Mouse (Mus musculus) spleen, postnatal 10 days (tissue): ENCODE data around the gene Il18r1.

ENCODE experiments used
- DNase-seq, 2 experiments: peaks; one replicate each; pipeline ENCODE4 v3.0.0; 2021 to 2022; ENCODE audit warnings: low spot score in 2 of 2

The Il18r1 gene

DNA sequence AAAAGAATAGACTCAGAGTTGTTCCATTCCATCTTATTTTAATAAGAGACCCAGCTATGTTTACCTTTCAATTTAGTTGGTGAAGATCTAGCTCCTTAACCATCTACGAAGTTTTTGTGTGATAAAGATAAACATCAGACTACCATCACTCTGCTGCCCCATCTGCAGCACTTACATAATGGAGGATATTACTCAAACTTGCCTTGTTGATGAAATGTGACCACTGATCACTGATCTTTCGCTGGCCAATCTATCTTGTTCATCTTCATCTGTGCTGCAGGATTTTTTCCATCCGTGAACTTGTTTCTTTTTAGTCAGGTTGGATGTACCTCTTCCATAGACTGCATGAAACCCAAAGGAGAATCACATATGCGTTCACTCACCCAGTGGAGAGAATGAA lies 29.2 kb downstream of the Il18r1 start:
- no peak for DNase-seq

DNA sequence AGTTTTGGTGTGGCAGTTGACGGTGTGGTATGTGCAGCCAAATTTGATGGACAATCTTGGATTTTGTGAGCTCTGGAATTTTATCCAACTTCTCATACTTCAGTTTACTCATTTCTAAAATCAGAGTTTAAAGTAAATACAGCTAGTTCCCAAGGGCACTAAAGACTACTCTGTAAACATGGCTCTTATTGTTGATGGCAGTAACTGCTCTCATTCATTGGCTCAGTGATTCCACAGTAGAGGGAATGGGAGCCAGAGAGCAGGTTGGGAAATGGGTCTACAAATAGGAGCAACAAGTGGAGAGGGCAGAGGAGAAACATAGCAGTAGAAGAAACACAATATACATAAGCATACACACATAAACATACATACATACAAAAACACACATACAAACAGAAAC lies 34.4 kb downstream of the Il18r1 start:
- DNase-seq = no peak

DNA sequence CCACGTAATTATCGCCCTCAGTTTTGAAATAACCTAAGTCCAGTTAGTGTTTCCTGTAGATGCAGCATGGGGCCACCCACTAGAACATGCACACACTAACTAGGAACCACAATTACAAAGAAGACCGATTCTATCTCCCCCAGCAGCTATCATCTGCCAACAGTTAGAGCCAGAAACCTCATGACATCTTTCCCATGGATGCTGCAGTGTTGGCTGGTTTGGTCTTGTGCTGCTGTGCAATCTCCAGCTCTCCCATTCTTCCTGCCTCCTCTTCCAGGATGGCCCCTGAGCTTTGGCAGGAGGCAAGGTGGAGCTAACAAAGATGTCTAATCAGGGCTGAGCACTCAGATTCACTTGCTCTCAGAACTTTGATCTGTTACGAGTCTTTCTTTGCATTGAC lies 35.8 kb downstream of the Il18r1 start:
- DNase-seq = no peak

DNA sequence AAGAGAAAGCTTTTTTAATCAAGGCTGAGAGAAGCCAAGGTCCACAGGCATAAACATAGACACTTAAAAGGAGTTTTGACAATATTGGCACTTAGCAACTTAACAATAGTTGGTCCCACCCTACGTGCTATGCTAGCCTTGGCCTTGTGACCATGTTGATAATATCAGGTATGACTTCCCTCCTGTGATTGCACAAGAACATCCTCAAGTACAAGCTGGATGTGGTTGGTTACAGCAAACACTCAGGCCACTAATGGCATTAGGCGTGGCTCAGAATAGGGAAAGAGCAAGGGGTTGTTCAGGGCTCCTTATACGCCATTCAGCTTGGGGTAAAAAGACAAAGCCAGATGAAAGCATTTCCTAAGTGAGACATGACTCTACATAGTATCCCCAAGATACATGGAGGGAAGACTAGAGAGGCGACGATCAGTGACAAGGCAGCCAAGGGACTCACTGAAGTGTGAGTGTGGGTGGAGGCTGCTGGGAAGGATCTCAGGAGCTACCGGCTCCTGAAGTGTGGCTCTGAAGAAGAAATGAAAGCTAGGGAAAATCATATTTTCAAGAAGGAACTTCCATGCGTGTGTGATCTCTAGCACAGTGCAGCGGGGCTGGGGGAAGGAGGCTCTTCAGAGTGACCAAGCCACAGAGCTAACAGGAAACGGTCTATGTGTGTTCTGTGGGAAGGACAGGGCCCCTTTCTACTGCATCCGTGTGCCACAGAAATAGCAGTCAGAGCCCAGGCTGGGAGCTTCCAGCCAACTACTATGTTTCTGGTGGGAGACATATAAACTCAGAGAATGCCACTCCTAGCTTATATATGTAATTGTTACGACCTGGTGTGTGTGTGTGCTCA lies 36.4 kb downstream of the Il18r1 start:
- no peak for DNase-seq

DNA sequence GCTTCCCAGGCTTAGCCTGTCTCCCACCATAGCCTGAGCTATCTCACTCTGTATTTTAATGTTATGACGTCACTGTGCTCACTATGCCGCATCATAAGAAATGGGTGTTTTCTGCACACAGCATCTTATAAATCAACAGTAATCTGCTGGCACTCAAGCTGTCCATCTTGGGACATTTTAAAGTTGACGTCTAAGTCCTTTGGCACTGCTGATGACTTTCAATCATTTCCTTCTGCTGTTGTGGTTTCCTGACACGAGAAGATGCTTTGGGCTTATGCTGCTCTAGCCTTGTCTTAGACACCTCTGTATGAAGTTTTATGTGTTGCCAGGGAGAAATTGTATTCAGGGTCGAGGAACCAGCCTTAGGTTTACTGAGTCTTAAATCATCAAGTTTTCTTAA lies 39.2 kb downstream of the Il18r1 start:
- no peak for DNase-seq

DNA sequence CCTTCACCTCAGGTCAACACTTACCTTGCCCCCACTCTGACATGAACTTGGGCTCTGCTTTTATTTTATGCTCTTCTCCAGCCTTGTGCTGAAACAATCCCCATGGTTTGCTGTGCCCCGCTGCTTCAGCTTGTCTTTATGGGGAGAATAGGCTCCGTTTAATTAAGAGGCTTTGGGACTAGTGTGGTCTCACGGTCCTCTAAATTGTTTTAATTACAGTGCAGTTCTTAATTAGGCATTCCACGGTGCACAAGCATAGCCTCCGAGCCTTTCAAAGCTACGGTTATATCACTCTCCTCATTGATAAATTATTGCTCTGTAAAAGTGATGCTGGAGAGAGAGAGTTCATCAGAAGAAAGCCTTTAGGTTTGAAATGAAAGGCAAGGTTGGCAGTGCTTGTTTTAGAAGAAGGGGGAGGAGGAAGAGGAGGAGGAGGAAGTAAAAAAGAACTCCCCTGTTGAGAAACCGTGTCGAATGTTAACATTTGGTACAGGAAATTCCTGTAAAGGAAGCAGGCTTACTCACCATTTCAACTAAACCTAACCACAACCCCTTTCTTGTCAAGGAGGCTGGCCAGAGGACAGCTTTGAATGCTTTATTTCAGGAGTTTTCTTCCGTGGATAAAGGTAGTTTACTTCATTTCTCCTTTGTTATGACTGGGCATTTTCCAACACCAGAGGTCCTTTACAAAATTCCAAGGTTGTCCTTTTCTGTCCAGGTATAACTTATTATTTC lies 49.7 kb downstream of the Il18r1 start, which contains the start of gene Il18rap:
Gene Il18rap, plus strand, starts transcription at position 512 of the 735 bp plus-strand sequence.
- no peak for DNase-seq

DNA sequence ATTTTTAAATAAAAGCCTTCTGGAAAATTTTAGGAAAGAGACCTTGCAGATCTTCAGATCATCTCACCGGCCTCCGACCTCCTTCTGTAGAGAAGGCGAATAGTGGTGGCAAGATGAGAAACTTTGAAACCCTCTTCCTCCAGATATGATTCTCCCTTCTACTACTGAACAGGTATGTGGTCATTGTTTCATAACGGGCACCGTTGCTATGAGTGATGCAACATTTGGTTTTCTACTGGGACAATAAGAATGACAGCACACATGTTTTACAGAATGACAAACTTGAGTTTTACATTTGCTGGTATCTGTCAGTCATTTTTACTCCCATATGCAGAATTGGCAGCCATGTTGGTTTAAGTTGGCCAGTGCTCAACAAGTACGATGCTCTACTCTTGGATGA lies 51.0 kb downstream of the Il18r1 start:
- DNase-seq = no peak

DNA sequence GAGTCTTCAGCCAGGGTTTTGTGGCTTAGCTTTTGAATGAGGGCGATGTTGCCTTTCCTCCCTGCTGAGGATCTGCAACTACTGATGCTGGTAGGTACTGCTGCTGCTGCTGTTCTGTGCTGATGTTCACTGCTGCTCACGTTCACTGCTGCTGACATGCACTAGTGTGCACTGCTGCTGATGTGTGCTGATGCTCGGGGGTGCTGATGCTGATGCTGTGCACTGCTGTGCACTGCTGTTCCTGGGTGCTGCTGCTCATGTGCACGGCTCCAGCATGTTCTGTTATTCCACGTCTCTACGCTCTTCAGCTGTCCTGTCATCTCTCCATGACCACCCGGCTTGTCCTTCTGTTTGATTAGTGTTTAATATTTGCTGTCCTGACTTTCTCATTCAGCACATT lies 57.6 kb downstream of the Il18r1 start:
- no peak for DNase-seq

DNA sequence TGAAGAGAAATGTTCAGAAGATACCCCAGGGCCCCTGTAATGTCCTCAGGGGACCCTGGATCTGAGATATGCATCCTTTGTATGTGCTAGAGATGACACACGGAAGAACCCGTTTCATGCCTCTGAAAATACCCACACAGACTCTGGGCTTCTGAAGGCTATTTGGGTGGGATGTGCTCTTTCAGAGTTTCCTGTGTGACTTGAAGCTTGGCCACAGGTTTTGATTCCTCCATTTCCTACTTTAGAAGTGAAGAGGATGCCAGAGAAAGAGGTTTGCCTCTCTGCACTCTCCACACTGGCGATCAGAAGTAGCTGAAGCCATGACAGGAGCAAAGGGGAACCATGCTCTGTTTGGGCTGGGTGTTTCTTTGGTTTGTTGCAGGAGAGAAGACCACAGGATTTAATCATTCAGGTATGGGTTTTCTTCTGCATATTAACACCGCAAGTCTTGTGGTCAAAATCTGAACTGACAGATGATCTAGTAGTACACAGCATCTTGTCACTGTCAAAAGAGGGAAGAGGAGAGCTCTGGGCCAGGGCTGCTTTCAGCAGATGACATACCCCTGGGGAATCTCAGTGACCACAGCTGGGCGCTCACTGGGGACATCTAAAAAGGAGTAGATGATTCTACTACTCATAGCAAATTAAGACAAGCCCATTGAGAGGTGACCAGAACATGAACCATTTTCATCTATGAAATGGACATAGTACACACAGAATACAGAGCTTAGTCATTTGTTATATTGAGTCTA lies 58.8 kb downstream of the Il18r1 start:
- DNase-seq = no peak

DNA sequence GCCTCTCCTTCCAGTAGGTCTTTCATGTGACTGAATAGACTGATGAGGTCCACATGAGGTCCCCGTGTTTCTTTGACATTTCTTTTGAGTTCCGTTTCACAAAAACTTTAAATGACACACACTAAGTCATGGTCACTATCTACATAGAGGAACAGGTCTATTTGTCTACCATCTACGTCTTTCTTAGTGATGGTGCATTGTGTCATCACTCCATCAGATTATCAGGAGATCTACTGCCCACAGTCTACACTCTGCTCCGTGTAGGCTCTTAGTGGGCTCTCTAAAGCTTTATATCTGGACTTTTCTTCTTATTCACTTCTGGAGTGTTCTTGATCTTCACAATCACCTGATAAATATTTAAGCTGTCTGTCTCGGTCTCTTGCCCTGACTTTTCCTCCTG lies 63.9 kb downstream of the Il18r1 start:
- no peak for DNase-seq

DNA sequence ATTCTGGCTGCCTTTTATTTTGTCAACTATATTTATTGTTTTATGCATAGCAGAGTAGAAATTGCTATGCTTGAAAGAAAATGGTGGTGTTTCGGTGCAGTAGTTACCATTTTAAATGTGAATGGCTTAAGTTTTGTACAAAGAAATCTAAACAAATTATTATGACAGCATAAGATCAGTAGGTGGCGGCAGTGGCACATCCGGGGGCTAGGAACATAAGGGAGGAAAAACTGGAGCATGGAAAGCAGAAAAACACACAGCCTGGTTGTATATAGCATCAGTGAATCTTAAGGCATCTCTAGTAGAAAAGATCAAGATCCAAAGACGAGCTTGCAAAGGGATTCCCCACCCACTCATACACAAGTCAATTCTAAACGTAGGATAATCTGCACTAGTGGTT lies 72.2 kb downstream of the Il18r1 start:
- DNase-seq = no peak

DNA sequence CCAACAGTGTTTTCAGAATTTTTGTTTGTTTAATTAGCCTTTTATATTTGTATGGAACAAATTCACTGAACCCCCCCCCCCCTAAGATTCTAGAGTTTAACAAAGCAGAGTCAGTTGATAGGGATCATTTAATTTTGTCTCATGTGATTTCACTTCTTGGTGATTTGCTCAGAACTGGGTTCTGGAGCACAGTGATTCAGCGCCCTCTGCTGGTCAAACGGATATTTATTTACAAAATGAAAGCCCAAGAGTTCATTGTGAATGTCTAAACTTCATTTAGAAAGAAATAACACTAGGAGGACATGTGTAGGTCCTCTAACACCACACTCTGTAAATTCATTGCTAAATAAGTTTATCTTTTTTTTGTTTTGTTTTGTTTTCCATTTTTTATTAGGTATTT lies 79.3 kb downstream of the Il18r1 start:
- DNase-seq = peak; percentile 26 to 70

DNA sequence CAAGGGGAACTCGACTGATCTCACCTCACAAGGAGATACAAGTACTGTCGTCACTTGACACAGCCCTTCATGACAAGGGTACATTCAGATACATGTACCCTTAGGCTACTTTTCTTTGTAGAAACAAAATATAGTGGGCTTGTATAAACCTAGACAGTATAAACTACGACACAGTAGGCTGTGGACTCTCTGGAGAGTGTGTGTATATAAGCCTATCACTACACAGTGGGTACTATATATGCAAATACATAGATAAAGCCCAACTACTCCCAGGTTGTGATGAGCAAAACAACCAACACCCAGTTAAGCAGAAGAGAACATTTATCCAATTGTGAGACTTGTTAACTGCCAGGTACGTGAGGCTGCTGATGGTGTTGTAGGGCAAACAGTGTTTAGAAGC lies 81.3 kb downstream of the Il18r1 start:
- DNase-seq = no peak

DNA sequence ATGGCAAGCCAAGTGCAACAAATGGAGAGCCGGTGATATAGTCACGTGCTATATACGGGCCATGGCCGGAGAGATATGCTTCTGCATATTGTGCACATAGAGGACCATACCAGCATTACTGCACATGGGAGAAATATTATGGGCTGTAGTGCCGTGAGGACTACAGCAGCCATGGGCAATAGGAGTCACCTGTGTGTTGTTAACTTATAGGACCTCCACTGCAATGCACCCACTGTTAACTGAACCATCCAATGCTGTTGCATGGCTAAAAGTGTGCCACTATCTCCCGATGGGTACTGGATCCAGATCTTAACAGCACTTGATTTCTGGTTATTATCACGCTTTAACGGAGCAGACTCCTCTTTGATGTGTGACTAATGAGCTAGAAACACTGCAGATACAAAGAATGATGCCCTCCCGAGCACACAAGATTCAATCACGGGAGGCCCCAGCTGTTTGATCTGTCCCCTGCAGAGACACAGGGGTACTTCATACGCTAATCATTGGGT lies 81.8 kb downstream of the Il18r1 start:
- no peak for DNase-seq

DNA sequence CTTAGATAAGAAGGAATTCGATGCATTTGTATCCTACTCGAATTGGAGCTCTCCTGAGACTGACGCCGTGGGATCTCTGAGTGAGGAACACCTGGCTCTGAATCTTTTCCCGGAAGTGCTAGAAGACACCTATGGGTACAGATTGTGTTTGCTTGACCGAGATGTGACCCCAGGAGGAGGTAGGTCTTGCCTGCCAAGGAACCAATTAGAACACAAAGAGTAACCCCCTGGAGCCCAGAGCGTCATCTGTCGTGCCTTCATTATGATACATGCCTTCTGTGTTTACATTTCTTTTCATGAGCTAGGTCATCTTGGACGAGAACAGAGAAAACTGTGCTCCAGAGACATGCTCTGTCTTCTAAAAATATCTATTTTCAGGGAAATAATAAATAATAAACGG lies 82.4 kb downstream of the Il18r1 start:
- no peak for DNase-seq
